Mouse (Mus musculus): ENCODE measurements around the gene Axin1. TPM values are rescaled to one million over a fixed set of nuclear protein-coding genes. Genes with fewer than 3 reads are reported as not detected.
A peak's percentile ranks its signal among the peaks of the same experiment; 100 is the strongest.
"Not testable (repeated sequence)": the region's sequence is repeated elsewhere in the genome, so short reads cannot be mapped to it uniquely, and the experiment has no call there.

The Axin1 gene
- polyA plus RNA-seq, 1 experiment, result 41.0 TPM

- Histone ChIP-seq H3K27me3 (ENCODE audit: control insufficient read depth, insufficient read depth, low read length, poor library complexity, severe bottlenecking) (no peaks in the 10 kb centered on the region; the same call in 1 of the 2 replicates), H3K27ac (ENCODE audit: insufficient read depth, low read length) (no peak overlapping the region), H3K9ac (ENCODE audit: low read depth, poor library complexity, severe bottlenecking) (no peak overlapping the region), H3K9me3 (replicated peaks; ENCODE audit: control insufficient read depth, insufficient read depth, low read length, poor library complexity, severe bottlenecking) (no peaks in the 10 kb centered on the region), H3K4me3 (ENCODE audit: low read depth, low read length) (no peak overlapping the region), H3K36me3 (ENCODE audit: control insufficient read depth, insufficient read depth, low read length, poor library complexity, severe bottlenecking) (peaks cover 8% of the 10 kb centered on the region; the same call in 1 of the 2 replicates), H3K4me1 (ENCODE audit: control insufficient read depth, insufficient read depth, low read length) (no peaks in the 10 kb centered on the region)
- TF ChIP-seq CTCF (IDR thresholded peaks at IDR 0.05; ENCODE audit: low read depth, low read length) (no peak), EP300 (IDR thresholded peaks at IDR 0.05; ENCODE audit: insufficient read depth, low read depth, low read length) (no peak), POLR2A (IDR thresholded peaks at IDR 0.05; ENCODE audit: insufficient read depth, low read length) (no peak)
Measured at GRCm38 (mm10) chr17:26168039-26168438, 29.6 kb downstream of the Axin1 start.

- not testable (repeated sequence) for H3K4me1 ChIP-seq (ENCODE audit: control insufficient read depth, insufficient read depth, low read length); H3K4me3 ChIP-seq (ENCODE audit: low read depth, low read length); H3K27ac ChIP-seq (ENCODE audit: insufficient read depth, low read length); H3K9ac ChIP-seq (ENCODE audit: low read depth, poor library complexity, severe bottlenecking); H3K27me3 ChIP-seq (ENCODE audit: control insufficient read depth, insufficient read depth, low read length, poor library complexity, severe bottlenecking); H3K9me3 ChIP-seq (replicated peaks; ENCODE audit: control insufficient read depth, insufficient read depth, low read length, poor library complexity, severe bottlenecking)
- H3K36me3 ChIP-seq (ENCODE audit: control insufficient read depth, insufficient read depth, low read length, poor library complexity, severe bottlenecking), result peaks cover 15% of the 10 kb centered on the region
- peak; percentile 11 for TF ChIP-seq CTCF (IDR thresholded peaks at IDR 0.05; ENCODE audit: low read depth, low read length)
Measured at GRCm38 (mm10) chr17:26175248-26175647, 36.8 kb downstream of the Axin1 start.

- no peaks in the 10 kb centered on the region for H3K9me3 ChIP-seq (replicated peaks; ENCODE audit: control insufficient read depth, insufficient read depth, low read length, poor library complexity, severe bottlenecking)
- H3K27ac ChIP-seq (ENCODE audit: insufficient read depth, low read length), result no peak overlapping the region
- H3K4me1 ChIP-seq (ENCODE audit: control insufficient read depth, insufficient read depth, low read length), result no peaks in the 10 kb centered on the region
- H3K36me3 ChIP-seq (ENCODE audit: control insufficient read depth, insufficient read depth, low read length, poor library complexity, severe bottlenecking), result peaks cover 18% of the 10 kb centered on the region
- no peak overlapping the region for H3K4me3 ChIP-seq (ENCODE audit: low read depth, low read length)
- H3K27me3 ChIP-seq (ENCODE audit: control insufficient read depth, insufficient read depth, low read length, poor library complexity, severe bottlenecking), result no peaks in the 10 kb centered on the region
- no peak for TF ChIP-seq EP300 (IDR thresholded peaks at IDR 0.05; ENCODE audit: insufficient read depth, low read depth, low read length)
- no peak for TF ChIP-seq POLR2A (IDR thresholded peaks at IDR 0.05; ENCODE audit: insufficient read depth, low read length)
- no peak for TF ChIP-seq CTCF (IDR thresholded peaks at IDR 0.05; ENCODE audit: low read depth, low read length)
- H3K9ac ChIP-seq (ENCODE audit: low read depth, poor library complexity, severe bottlenecking), result no peak overlapping the region
Measured at GRCm38 (mm10) chr17:26178611-26179010, 40.1 kb downstream of the Axin1 start.

DNA sequence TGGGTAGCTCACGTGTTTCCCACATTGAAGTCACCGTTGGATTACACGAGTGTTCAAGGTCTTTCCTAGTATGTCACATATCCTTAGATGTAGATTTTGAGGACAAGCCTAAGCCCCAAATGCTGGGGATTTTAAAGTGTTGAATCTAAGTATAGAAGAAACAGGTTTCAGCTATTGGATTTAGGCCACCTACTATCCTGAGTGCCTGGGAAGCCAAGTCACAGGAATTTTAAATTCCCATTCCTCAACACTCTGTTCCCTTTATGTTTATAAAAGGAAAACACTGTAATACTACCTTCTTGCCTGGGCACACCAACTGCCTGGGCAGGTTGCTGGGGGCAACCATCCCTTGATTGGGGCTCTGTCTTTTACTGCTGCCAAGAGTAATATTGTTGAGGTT, 42.7 kb downstream of the Axin1 start:
- no peaks in the 10 kb centered on the region for H3K9me3 ChIP-seq (replicated peaks; ENCODE audit: control insufficient read depth, insufficient read depth, low read length, poor library complexity, severe bottlenecking)
- H3K9ac ChIP-seq (ENCODE audit: low read depth, poor library complexity, severe bottlenecking), result no peak overlapping the region
- no peak overlapping the region for H3K27ac ChIP-seq (ENCODE audit: insufficient read depth, low read length)
- peaks cover 20% of the 10 kb centered on the region for H3K36me3 ChIP-seq (ENCODE audit: control insufficient read depth, insufficient read depth, low read length, poor library complexity, severe bottlenecking)
- no peak overlapping the region for H3K4me3 ChIP-seq (ENCODE audit: low read depth, low read length)
- no peaks in the 10 kb centered on the region for H3K27me3 ChIP-seq (ENCODE audit: control insufficient read depth, insufficient read depth, low read length, poor library complexity, severe bottlenecking)
- no peak for TF ChIP-seq EP300 (IDR thresholded peaks at IDR 0.05; ENCODE audit: insufficient read depth, low read depth, low read length)
- no peak for TF ChIP-seq POLR2A (IDR thresholded peaks at IDR 0.05; ENCODE audit: insufficient read depth, low read length)
- TF ChIP-seq CTCF (IDR thresholded peaks at IDR 0.05; ENCODE audit: low read depth, low read length), result no peak
- H3K4me1 ChIP-seq (ENCODE audit: control insufficient read depth, insufficient read depth, low read length), result no peaks in the 10 kb centered on the region

GRCm38 (mm10) chr17:26187592-26187991, 49.1 kb downstream of the Axin1 start:
- no peaks in the 10 kb centered on the region for H3K9me3 ChIP-seq (replicated peaks; ENCODE audit: control insufficient read depth, insufficient read depth, low read length, poor library complexity, severe bottlenecking)
- H3K4me1 ChIP-seq (ENCODE audit: control insufficient read depth, insufficient read depth, low read length), result no peaks in the 10 kb centered on the region
- H3K36me3 ChIP-seq (ENCODE audit: control insufficient read depth, insufficient read depth, low read length, poor library complexity, severe bottlenecking), result peaks cover 43% of the 10 kb centered on the region
- no peak overlapping the region for H3K27ac ChIP-seq (ENCODE audit: insufficient read depth, low read length)
- no peak overlapping the region for H3K4me3 ChIP-seq (ENCODE audit: low read depth, low read length)
- H3K27me3 ChIP-seq (ENCODE audit: control insufficient read depth, insufficient read depth, low read length, poor library complexity, severe bottlenecking), result no peaks in the 10 kb centered on the region
- H3K9ac ChIP-seq (ENCODE audit: low read depth, poor library complexity, severe bottlenecking), result no peak overlapping the region
- no peak for TF ChIP-seq CTCF (IDR thresholded peaks at IDR 0.05; ENCODE audit: low read depth, low read length)
- TF ChIP-seq POLR2A (IDR thresholded peaks at IDR 0.05; ENCODE audit: insufficient read depth, low read length), result no peak
- no peak for TF ChIP-seq EP300 (IDR thresholded peaks at IDR 0.05; ENCODE audit: insufficient read depth, low read depth, low read length)

DNA sequence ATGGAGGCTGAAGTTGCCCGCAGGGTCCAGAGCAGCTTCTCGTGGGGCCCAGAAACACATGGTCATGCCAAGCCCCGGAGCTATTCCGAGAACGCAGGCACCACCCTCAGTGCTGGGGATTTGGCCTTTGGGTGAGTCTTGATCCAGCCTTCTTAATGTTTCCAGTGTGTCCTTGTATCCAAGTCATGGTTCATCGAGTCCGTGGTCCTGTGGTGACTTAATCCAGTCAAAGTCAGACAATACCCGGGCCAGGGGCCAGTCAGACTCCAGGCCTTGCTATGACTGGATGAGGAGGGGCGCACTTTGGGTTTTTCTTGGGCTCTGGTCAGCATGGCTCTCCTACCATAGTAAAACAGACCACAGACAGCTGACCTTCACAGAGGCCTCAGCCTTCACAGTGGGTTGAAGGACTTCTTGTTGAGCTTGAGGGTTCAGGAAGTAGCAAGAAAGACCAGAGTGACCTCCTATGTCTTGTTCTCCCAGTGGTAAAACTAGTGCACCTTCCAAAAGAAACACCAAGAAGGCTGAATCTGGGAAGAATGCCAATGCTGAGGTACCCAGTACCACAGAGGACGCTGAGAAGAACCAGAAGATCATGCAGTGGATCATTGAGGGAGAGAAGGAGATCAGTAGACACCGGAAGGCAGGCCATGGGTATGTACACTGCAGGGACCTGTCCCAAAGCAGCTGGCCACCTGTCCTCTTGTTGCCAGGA, 49.8 kb downstream of the Axin1 start:
- TF ChIP-seq EP300 (IDR thresholded peaks at IDR 0.05; ENCODE audit: insufficient read depth, low read depth, low read length), result no peak
- TF ChIP-seq POLR2A (IDR thresholded peaks at IDR 0.05; ENCODE audit: insufficient read depth, low read length), result no peak
- no peak for TF ChIP-seq CTCF (IDR thresholded peaks at IDR 0.05; ENCODE audit: low read depth, low read length)
- Histone ChIP-seq H3K4me1 (ENCODE audit: control insufficient read depth, insufficient read depth, low read length) (no peaks in the 10 kb centered on the region), H3K9ac (ENCODE audit: low read depth, poor library complexity, severe bottlenecking) (no peak overlapping the region), H3K36me3 (ENCODE audit: control insufficient read depth, insufficient read depth, low read length, poor library complexity, severe bottlenecking) (peaks cover 40% of the 10 kb centered on the region), H3K4me3 (ENCODE audit: low read depth, low read length) (no peak overlapping the region), H3K27me3 (ENCODE audit: control insufficient read depth, insufficient read depth, low read length, poor library complexity, severe bottlenecking) (no peaks in the 10 kb centered on the region), H3K9me3 (replicated peaks; ENCODE audit: control insufficient read depth, insufficient read depth, low read length, poor library complexity, severe bottlenecking) (no peaks in the 10 kb centered on the region), H3K27ac (ENCODE audit: insufficient read depth, low read length) (no peak overlapping the region)

GRCm38 (mm10) chr17:26191486-26191885, 53.0 kb downstream of the Axin1 start:
- H3K9me3 ChIP-seq (replicated peaks; ENCODE audit: control insufficient read depth, insufficient read depth, low read length, poor library complexity, severe bottlenecking); H3K4me1 ChIP-seq (ENCODE audit: control insufficient read depth, insufficient read depth, low read length); H3K9ac ChIP-seq (ENCODE audit: low read depth, poor library complexity, severe bottlenecking); H3K27me3 ChIP-seq (ENCODE audit: control insufficient read depth, insufficient read depth, low read length, poor library complexity, severe bottlenecking); H3K4me3 ChIP-seq (ENCODE audit: low read depth, low read length); H3K27ac ChIP-seq (ENCODE audit: insufficient read depth, low read length): not testable (repeated sequence)
- peaks cover 28% of the 10 kb centered on the region for H3K36me3 ChIP-seq (ENCODE audit: control insufficient read depth, insufficient read depth, low read length, poor library complexity, severe bottlenecking)
